Mouse (Mus musculus) left cerebral cortex, adult 18-20 months (tissue): ENCODE measurements at regions not wholly inside any gene's neighbourhood (a gene's known extent, or its start where the extent isn't known, plus 50 kb on each side); places are given as distances from the start of the nearest gene placed in this dataset.

Source experiments
- DNase-seq, 2 experiments: peaks; one replicate each; pipeline ENCODE4 v3.0.0; 2021 to 2022; ENCODE audit warnings: low spot score in 2 of 2, mixed read lengths in 1 of 2

- DNase-seq = no peak
Observed at GRCm38 (mm10) chr9:120721451-120722123, 150.3 kb downstream of the Rpl14 start.

GRCm38 (mm10) chr9:120723026-120723425, 151.8 kb downstream of the Rpl14 start:
- DNase-seq = no peak

- DNase-seq = no peak
Observed at GRCm38 (mm10) chr9:120731952-120732622, 160.8 kb downstream of the Rpl14 start.

- no peak for DNase-seq
Observed at GRCm38 (mm10) chr9:120732650-120733293, 161.5 kb downstream of the Rpl14 start.

- DNase-seq = no peak
Observed at GRCm38 (mm10) chr9:120733681-120734465, 162.6 kb downstream of the Rpl14 start.

- DNase-seq = no peak
Observed at GRCm38 (mm10) chr9:120735217-120735616, 164.0 kb downstream of the Rpl14 start.

- DNase-seq = no peak
Observed at GRCm38 (mm10) chr9:120737956-120738355, 166.7 kb downstream of the Rpl14 start.

- DNase-seq = peak; percentile 9 to 37
Observed at GRCm38 (mm10) chr9:120739199-120739952, 168.1 kb downstream of the Rpl14 start.

GRCm38 (mm10) chr9:120739953-120740524, 168.8 kb downstream of the Rpl14 start:
- DNase-seq = no peak

- DNase-seq = no peak
Observed at GRCm38 (mm10) chr9:120741521-120741920, 170.3 kb downstream of the Rpl14 start.

GRCm38 (mm10) chr9:120743455-120743854, 172.2 kb downstream of the Rpl14 start:
- no peak for DNase-seq

GRCm38 (mm10) chr9:120745674-120746073, 174.4 kb downstream of the Rpl14 start:
- no peak for DNase-seq

- no peak for DNase-seq
Observed at GRCm38 (mm10) chr9:120750820-120751219, 178.2 kb upstream of the Ctnnb1 start.

GRCm38 (mm10) chr9:120751686-120752484, 177.1 kb upstream of the Ctnnb1 start:
- DNase-seq = no peak

GRCm38 (mm10) chr9:120754151-120754550, 174.9 kb upstream of the Ctnnb1 start:
- DNase-seq = no peak

- no peak for DNase-seq
Observed at GRCm38 (mm10) chr9:120755486-120755885, 173.5 kb upstream of the Ctnnb1 start.

- no peak for DNase-seq
Observed at GRCm38 (mm10) chr9:120758003-120758402, 171.0 kb upstream of the Ctnnb1 start.

- DNase-seq = no peak
Observed at GRCm38 (mm10) chr9:120758632-120759031, 170.4 kb upstream of the Ctnnb1 start.

GRCm38 (mm10) chr9:120759771-120760170, 169.2 kb upstream of the Ctnnb1 start:
- peak; percentile 23 to 47 for DNase-seq

- DNase-seq = no peak
Observed at GRCm38 (mm10) chr9:120763802-120764201, 165.2 kb upstream of the Ctnnb1 start.
